Mouse (Mus musculus) forebrain, postnatal 0 days (tissue): Measurements from ENCODE around the gene Gja5. TPM values are rescaled to one million over a fixed set of nuclear protein-coding genes. Genes with fewer than 3 reads are reported as not detected.
"Not testable (repeated sequence)": the region's sequence is repeated elsewhere in the genome, so short reads cannot be mapped to it uniquely, and the experiment has no call there.

Experiments
- ATAC-seq: fragments of 200-750 bp; cut with Nextera tagmentation; 2 replicates; pipeline ENCODE4 v1.8.0; 2017; ENCODE audit warnings: mild to moderate bottlenecking, moderate library complexity
- DNase-seq: peaks from one replicate; pipeline ENCODE4 v3.0.0-alpha.2; 2015
- H3K27ac ChIP-seq: fragments of 300-500 bp; sonication (generic); 2 replicates; pipeline ENCODE4 v1.5.1; 2014; ENCODE audit warnings: low read depth, mild to moderate bottlenecking, antibody characterized with exemption, low read length, moderate library complexity, mixed read lengths
- H3K27me3 ChIP-seq: fragments of 300-500 bp; sonication (generic); 2 replicates; pipeline ENCODE4 v1.6.1; 2014; ENCODE audit warnings: mild to moderate bottlenecking, low read length, mixed read lengths; ENCODE audit not compliant: insufficient read depth
- H3K36me3 ChIP-seq: fragments of 300-500 bp; sonication (generic); 2 replicates; pipeline ENCODE4 v1.6.1; 2014; ENCODE audit warnings: mild to moderate bottlenecking, moderate library complexity; ENCODE audit not compliant: insufficient read depth
- H3K4me1 ChIP-seq: fragments of 300-500 bp; sonication (generic); 2 replicates; pipeline ENCODE4 v1.6.1; 2014; ENCODE audit warnings: antibody characterized with exemption; ENCODE audit not compliant: insufficient read depth
- H3K4me2 ChIP-seq: fragments of 300-500 bp; sonication (generic); 2 replicates; pipeline ENCODE4 v1.6.1; 2014; ENCODE audit warnings: low read depth, mild to moderate bottlenecking, moderate library complexity
- H3K4me3 ChIP-seq: fragments of 300-500 bp; sonication (generic); 2 replicates; pipeline ENCODE4 v1.5.1; 2014; ENCODE audit warnings: low read depth, low read length, mixed read lengths
- H3K9ac ChIP-seq: fragments of 300-500 bp; sonication (generic); 2 replicates; pipeline ENCODE4 v1.6.1; 2014; ENCODE audit warnings: mild to moderate bottlenecking
- H3K9me3 ChIP-seq: fragments of 300-500 bp; sonication (generic); 2 replicates; pipeline ENCODE4 v1.6.1; 2016; ENCODE audit warnings: low read length
- CTCF ChIP-seq: sonication (generic); IDR thresholded peaks from 2 replicates; pipeline ENCODE4 v1.5.1; 2016; ENCODE audit warnings: antibody characterized with exemption, control low read depth, low read depth
- WGBS: fragments of 180-500 bp; shearing (Covaris S2); extraction: QIAGEN DNeasy Blood & Tissue Kit; methylation state at CpG from one replicate; pipeline ENCODE4 v1.1.7; 2014; 5-methylcytosine and 5-hydroxymethylcytosine counted together
- polyA plus RNA-seq: library from polyadenylated mRNA; unstranded; fragments of >200 nt; fragmentation: Nextera tagmentation; extraction: Ambion mirVana; gene quantifications from 2 replicates; pipeline ENCODE4 v1.2.1, GENCODE M21; 2015
- total RNA-seq: library from RNA; depleted of rRNA; stranded (reverse); fragments of >200 nt; gene quantifications from 2 replicates; pipeline ENCODE4 v1.2.3, GENCODE M21; 2014

Gene Gja5
- total and polyA plus RNA-seq, 2 experiments from 2014 or later: 1.3 to 1.5 TPM

DNA sequence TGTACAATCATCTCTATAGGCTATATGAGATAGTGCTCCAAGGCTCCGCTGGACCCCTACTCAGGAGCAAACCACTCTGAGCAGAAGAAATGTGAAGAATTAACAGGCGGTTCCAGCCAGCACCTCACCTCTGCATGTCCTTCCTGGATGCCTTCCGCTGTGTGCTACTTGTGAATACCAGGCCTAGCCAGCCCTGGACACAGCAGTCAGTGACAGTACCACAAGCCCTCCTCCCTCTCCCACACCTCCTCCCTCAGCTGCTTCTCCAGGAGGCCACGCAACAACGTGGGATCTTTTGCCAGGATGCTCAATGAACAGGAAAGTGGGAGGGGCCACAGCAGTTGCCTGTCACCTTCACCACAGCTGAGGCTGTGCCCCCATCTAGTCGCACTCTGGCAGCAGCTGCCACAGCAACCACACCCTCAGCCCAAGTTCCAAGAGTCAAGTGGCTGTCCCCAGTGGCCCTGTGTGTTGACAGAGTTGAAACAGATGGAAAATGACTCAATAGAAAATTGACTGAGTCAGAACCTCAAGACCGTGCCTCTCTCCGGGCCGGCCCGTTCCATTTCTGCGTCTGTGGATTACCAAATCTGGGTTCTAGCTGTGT, 171.4 kb downstream of the Gja5 start:
- not testable (repeated sequence) for H3K4me1 ChIP-seq, H3K4me3 ChIP-seq, ATAC-seq, H3K27me3 ChIP-seq, H3K27ac ChIP-seq, H3K9ac ChIP-seq, H3K36me3 ChIP-seq, H3K4me2 ChIP-seq, H3K9me3 ChIP-seq, DNase-seq
- WGBS: 5% methylated on average over 2 of the region's 11 CpGs

DNA sequence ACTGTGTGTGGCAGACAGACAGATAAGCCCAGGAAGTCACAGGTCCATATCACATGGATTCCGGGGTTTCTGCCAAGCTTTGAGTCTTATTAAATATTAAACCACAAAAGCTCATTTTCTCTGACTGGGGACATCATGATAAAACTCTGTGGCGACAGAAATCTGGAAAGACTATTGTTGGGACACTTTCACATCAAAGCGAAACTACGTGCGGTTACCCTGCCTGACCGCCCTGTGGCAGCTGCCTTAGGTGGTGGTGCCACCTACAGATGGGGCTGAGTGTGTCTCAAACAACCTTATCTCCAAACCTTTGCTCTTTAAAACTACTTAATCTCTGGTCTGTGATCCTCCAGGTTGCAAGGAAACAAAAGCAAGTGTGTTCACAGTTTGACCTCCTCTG, 171.9 kb downstream of the Gja5 start:
- TF ChIP-seq CTCF: peak; percentile 38
- H3K4me2 ChIP-seq: no peak overlapping the region
- no peak overlapping the region for H3K9ac ChIP-seq
- H3K27ac ChIP-seq: no peak overlapping the region
- no peaks in the 10 kb centered on the region for H3K4me1 ChIP-seq
- no peaks in the 10 kb centered on the region for H3K9me3 ChIP-seq
- ATAC-seq (no peak), DNase-seq (no peak)
- H3K4me3 ChIP-seq: no peak overlapping the region
- no peaks in the 10 kb centered on the region for H3K36me3 ChIP-seq
- 33% methylated on average over 6 of the region's 6 CpGs for WGBS
- no peaks in the 10 kb centered on the region for H3K27me3 ChIP-seq

DNA sequence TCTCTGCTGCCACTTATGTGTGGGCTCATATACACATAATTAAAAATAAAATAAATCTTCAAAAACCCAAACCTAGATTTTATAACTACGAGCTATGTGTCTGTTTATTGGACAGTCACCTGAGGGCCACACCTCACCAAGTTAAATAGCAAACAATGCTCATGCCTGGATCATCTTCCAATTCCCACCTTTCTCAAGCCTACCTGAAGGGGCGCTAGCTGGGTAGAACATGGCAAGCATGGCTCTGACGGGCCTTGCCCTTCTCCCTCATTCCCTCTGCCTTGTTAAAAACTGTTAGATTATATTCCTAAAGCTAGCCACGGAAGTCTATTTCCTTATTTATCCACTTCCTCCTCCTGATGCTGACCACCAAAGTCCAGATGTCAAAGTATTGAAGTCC, 173.9 kb downstream of the Gja5 start:
- no peak for DNase-seq
- 55% methylated on average over 4 of the region's 4 CpGs for WGBS
- no peaks in the 10 kb centered on the region for H3K4me1 ChIP-seq
- H3K4me3 ChIP-seq: no peak overlapping the region
- no peaks in the 10 kb centered on the region for H3K27me3 ChIP-seq
- no peaks in the 10 kb centered on the region for H3K36me3 ChIP-seq
- no peak overlapping the region for H3K4me2 ChIP-seq
- no peak overlapping the region for H3K9ac ChIP-seq
- ATAC-seq: no peak
- no peaks in the 10 kb centered on the region for H3K9me3 ChIP-seq
- no peak for TF ChIP-seq CTCF
- H3K27ac ChIP-seq: no peak overlapping the region

DNA sequence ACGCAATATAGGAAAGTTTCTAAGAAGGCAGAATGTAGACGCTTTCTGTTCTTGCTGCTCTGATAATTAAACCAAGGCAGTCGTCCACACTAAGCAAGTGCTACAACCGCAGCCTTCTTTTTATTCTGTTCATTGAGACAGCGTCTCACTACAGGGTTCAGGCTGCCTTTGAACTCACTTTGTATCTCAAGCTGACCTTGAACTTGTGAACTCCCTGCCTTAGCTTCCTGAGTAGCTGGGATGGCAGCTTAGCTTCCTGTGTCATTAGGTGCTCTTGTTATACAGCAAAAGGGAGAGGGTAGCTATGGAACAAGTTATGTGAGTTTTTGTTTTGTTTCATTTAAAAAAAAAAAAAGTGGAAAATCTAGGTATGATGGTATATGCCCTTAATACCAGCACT, 177.7 kb downstream of the Gja5 start:
- 86% methylated on average over 5 of the region's 5 CpGs for WGBS
- no peak for TF ChIP-seq CTCF
- DNase-seq: no peak

DNA sequence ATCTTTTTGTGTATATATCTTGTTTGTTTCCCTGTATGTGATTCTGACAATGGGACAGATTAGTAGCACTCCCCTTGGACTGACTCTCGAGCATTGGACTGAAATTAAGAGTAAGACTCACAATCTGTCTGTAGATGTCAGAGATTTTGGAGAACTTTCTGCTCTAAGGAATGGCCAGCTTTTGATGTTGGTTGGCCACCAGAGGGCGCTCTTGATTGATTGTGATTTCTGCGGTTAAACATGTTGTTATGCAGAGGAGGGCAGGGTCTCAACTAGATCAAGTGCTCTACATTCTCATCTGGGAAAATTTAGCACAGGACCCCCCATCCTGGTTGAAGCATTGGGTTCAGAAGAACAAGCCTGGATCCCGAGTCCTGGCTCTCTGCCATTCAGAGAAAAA, 182.8 kb downstream of the Gja5 start:
- TF ChIP-seq CTCF: peak; percentile 27; the same call in 1 of the 2 replicates
- Histone ChIP-seq H3K36me3 (no peaks in the 10 kb centered on the region), H3K4me2 (no peak overlapping the region), H3K4me3 (no peak overlapping the region), H3K27me3 (no peaks in the 10 kb centered on the region), H3K9me3 (no peaks in the 10 kb centered on the region; the same call in 1 of the 2 replicates), H3K4me1 (no peaks in the 10 kb centered on the region), H3K9ac (no peak overlapping the region), H3K27ac (no peak overlapping the region)
- ATAC-seq (no peak), DNase-seq (no peak)
- WGBS: 74% methylated on average over 4 of the region's 4 CpGs

More for the DNA sequence above, 177.7 kb downstream of the Gja5 start:
- H3K27me3 ChIP-seq: no peaks in the 10 kb centered on the region
- no peak overlapping the region for H3K27ac ChIP-seq
- no peaks in the 10 kb centered on the region; the same call in 1 of the 2 replicates for H3K9me3 ChIP-seq
- H3K9ac ChIP-seq: no peak overlapping the region
- no peaks in the 10 kb centered on the region for H3K4me1 ChIP-seq
- no peak for ATAC-seq
- no peaks in the 10 kb centered on the region for H3K36me3 ChIP-seq
- H3K4me2 ChIP-seq: no peak overlapping the region
- H3K4me3 ChIP-seq: no peak overlapping the region

DNA sequence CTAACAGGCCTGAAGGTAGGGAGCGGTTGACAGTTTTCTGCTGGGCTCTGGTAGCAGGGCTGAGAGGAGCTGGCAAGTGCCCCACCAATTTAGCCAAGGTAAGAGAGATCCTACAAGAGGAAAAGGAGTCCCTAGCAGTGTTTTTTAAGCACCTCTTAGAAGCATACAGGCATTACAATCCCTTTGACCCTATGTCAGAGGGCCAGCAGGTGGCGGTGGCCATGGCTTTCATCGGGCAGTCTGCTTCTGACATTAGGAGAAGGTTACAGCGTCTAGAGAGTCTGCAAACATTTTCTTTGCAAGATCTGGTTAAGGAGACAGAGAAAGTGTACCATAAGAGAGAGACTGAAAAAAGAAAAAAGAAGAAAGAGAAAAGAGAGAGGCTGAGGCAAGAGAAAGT, 183.8 kb downstream of the Gja5 start:
- WGBS: 81% methylated on average over 4 of the region's 4 CpGs
- H3K4me2 ChIP-seq, ATAC-seq, H3K27me3 ChIP-seq, H3K4me3 ChIP-seq, H3K27ac ChIP-seq, H3K9me3 ChIP-seq, DNase-seq, H3K4me1 ChIP-seq, H3K36me3 ChIP-seq, H3K9ac ChIP-seq: not testable (repeated sequence)

DNA sequence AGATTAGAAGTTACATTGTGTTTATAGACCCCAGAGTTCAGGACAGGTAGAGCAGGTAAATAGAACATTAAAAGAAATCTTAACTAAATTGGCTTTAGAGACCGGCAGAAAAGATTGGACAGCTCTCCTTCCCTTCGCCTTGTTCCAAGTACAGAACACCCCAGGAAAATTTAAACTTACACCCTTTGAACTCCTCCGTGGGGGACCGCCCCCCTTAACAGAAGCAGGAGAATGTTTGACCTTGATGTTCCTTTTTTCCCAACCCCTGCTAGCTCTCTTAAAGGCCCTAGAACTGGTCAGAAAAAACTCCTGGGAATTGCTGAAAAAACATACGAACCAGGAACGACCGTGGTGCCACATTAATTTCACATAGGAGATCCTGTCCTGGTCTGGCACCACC, 187.5 kb downstream of the Gja5 start:
- not testable (repeated sequence) for H3K36me3 ChIP-seq, H3K27ac ChIP-seq, H3K9ac ChIP-seq, H3K4me2 ChIP-seq, H3K9me3 ChIP-seq, H3K4me1 ChIP-seq, H3K4me3 ChIP-seq, H3K27me3 ChIP-seq, ATAC-seq, DNase-seq
- WGBS: 90% methylated on average over 7 of the region's 7 CpGs

DNA sequence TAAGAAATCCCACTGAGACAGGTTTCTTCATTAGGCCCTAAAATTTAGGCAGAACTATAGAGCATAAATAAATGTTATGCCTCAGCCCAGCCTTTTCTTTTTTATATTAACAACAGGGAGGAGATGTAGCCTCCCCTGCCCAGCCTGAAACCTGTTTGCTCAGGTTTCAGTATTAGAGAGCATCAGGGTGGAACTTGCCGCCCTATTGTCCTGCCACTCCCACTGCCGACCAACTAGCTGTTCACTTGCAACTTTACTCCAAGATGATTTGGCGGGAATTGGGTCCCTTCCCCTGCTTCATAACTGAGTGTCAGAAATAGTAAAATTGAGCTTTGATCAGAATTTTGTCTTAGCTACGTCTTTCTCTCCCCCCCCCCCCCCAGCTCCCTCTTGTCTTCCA, 192.2 kb downstream of the Gja5 start:
- H3K9me3 ChIP-seq, H3K4me3 ChIP-seq, H3K4me2 ChIP-seq, ATAC-seq, H3K4me1 ChIP-seq, H3K9ac ChIP-seq, DNase-seq, H3K27me3 ChIP-seq, H3K36me3 ChIP-seq, H3K27ac ChIP-seq: not testable (repeated sequence)
- WGBS: 83% methylated on average over 4 of the region's 4 CpGs
